Comparison of ENCODE assay signal across 8 mouse cellular contexts in the genomic region with DNA sequence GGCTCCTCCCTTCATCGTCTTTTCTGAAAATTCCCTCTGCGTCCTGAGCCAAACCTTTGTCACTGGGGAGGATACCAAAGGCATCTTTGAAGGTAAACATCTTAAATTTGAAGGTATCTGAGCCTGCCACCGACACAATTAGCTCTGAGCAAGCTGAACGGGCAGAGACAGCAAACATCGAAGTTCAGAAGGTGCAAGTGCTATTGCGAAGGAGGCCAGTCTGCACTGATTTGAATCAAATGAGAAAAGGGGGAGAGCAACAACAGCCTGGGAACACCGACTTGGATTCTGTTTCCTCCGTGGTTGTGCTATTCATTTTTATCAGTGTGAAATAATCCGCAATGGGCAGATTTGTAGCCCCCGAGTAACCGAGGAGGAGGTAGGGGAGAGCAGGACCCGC.
DNase-seq lines count a peak whose midpoint lies in the region; ATAC-seq lines count a peak whose summit lies in the region.

No protein-coding gene starts in this region.

- no peaks in the 10 kb centered on the region for H3K36me3 ChIP-seq in kidney, embryonic 14.5 days (ENCODE audit: control insufficient read depth, insufficient read depth, low read length)
- no peaks in the 10 kb centered on the region for H3K36me3 ChIP-seq in embryonic facial prominence, embryonic 10.5 days (replicated peaks)
- H3K36me3 ChIP-seq in forebrain, embryonic 15.5 days = no peaks in the 10 kb centered on the region
- H3K36me3 ChIP-seq in midbrain, embryonic 13.5 days = no peaks in the 10 kb centered on the region

- peaks cover 18% of the 10 kb centered on the region; the same call in 1 of the 2 replicates for H3K4me1 ChIP-seq in kidney, embryonic 14.5 days (ENCODE audit: control insufficient read depth, insufficient read depth, low read length)
- H3K4me1 ChIP-seq in embryonic facial prominence, embryonic 10.5 days = peaks cover 56% of the 10 kb centered on the region
- peaks cover 74% of the 10 kb centered on the region for H3K4me1 ChIP-seq in forebrain, embryonic 15.5 days
- peaks cover 81% of the 10 kb centered on the region for H3K4me1 ChIP-seq in midbrain, embryonic 13.5 days (replicated peaks)

- H3K27me3 ChIP-seq in kidney, embryonic 14.5 days (ENCODE audit: control insufficient read depth, insufficient read depth, low read length) = no peaks in the 10 kb centered on the region
- H3K27me3 ChIP-seq in embryonic facial prominence, embryonic 10.5 days (replicated peaks; ENCODE audit: low read depth, poor library complexity, severe bottlenecking) = no peaks in the 10 kb centered on the region
- no peaks in the 10 kb centered on the region for H3K27me3 ChIP-seq in forebrain, embryonic 15.5 days
- H3K27me3 ChIP-seq in midbrain, embryonic 13.5 days = no peaks in the 10 kb centered on the region

- H3K27ac ChIP-seq in kidney, embryonic 14.5 days (ENCODE audit: low read depth, low read length) = no peak overlapping the region
- H3K27ac ChIP-seq in embryonic facial prominence, embryonic 10.5 days (replicated peaks) = peak overlapping the region; percentile 78
- peak overlapping the region; percentile 93 for H3K27ac ChIP-seq in forebrain, embryonic 15.5 days (replicated peaks)
- peak overlapping the region; percentile 90 for H3K27ac ChIP-seq in midbrain, embryonic 13.5 days

- no peak overlapping the region for H3K9ac ChIP-seq in kidney, embryonic 14.5 days (ENCODE audit: low read depth, low read length)
- peak overlapping the region; percentile 43 for H3K9ac ChIP-seq in forebrain, embryonic 15.5 days (replicated peaks)
- peak overlapping the region; percentile 42 for H3K9ac ChIP-seq in midbrain, embryonic 13.5 days (replicated peaks)

- H3K9me3 ChIP-seq in kidney, embryonic 14.5 days (ENCODE audit: control insufficient read depth, low read length) = no peaks in the 10 kb centered on the region
- no peaks in the 10 kb centered on the region for H3K9me3 ChIP-seq in embryonic facial prominence, embryonic 10.5 days
- H3K9me3 ChIP-seq in forebrain, embryonic 15.5 days = no peaks in the 10 kb centered on the region
- H3K9me3 ChIP-seq in midbrain, embryonic 13.5 days = no peaks in the 10 kb centered on the region

- peak overlapping the region; percentile 54 for H3K4me2 ChIP-seq in kidney, embryonic 14.5 days (replicated peaks; ENCODE audit: low read depth, low read length)
- H3K4me2 ChIP-seq in forebrain, embryonic 15.5 days (replicated peaks) = peak overlapping the region; percentile 53
- H3K4me2 ChIP-seq in midbrain, embryonic 13.5 days (replicated peaks) = peak overlapping the region; percentile 62

- DNase-seq in kidney, adult 18-20 months = no peak
- no peak for DNase-seq in embryonic facial prominence, embryonic 10.5 days (ENCODE audit: low spot score)
- DNase-seq in thymus, postnatal 0 days (ENCODE audit: low spot score) = no peak
- DNase-seq in spleen, adult 12 weeks (ENCODE audit: low spot score) = no peak
- no peak for DNase-seq in adipocyte (ENCODE audit: low spot score)

- no peak for ATAC-seq in kidney, embryonic 14.5 days (ENCODE audit: low FRiP score, low TSS enrichment)
- 0 out of 2 replicates have a peak, but pooled peaks have one; percentile 0 for ATAC-seq in forebrain, embryonic 15.5 days (replicated peaks)
- ATAC-seq in midbrain, embryonic 13.5 days = no peak

- H3K4me3 ChIP-seq in kidney, embryonic 14.5 days (ENCODE audit: low read length) = no peak overlapping the region
- H3K4me3 ChIP-seq in embryonic facial prominence, embryonic 10.5 days = no peak overlapping the region
- H3K4me3 ChIP-seq in forebrain, embryonic 15.5 days = peak overlapping the region; percentile 39
- H3K4me3 ChIP-seq in midbrain, embryonic 13.5 days (replicated peaks) = peak overlapping the region; percentile 34

- WGBS in kidney, embryonic 14.5 days = 67% methylated on average over 12 of the region's 12 CpGs
- WGBS in embryonic facial prominence, embryonic 10.5 days = 74% methylated on average over 12 of the region's 12 CpGs
- 11% methylated on average over 12 of the region's 12 CpGs for WGBS in forebrain, embryonic 15.5 days
- 19% methylated on average over 12 of the region's 12 CpGs for WGBS in midbrain, embryonic 13.5 days

Comparison
In these comparisons a context has a peak if more than half of its experiments do, and no peak if none do; other contexts are left out.
1. H3K4me3 ChIP-seq: peak in forebrain, embryonic 15.5 days (single experiment) and midbrain, embryonic 13.5 days (single experiment); none in kidney, embryonic 14.5 days (single experiment) and embryonic facial prominence, embryonic 10.5 days (single experiment).
2. Peak in every context shown above with its lines, with median percentiles within 50 percentile points of each other: H3K4me2 ChIP-seq.